Mouse (Mus musculus) kidney, embryonic 15.5 days (tissue): ENCODE data around the gene Abr. TPM values are rescaled to one million over a fixed set of nuclear protein-coding genes. Genes with fewer than 3 reads are reported as not detected.
A peak's percentile ranks its signal among the peaks of the same experiment; 100 is the strongest.

Experiments used
- ATAC-seq: fragments of 200-750 bp; cut with Nextera tagmentation; replicated peaks from 2 replicates; pipeline ENCODE4 v1.8.0; 2017; ENCODE audit warnings: moderate TSS enrichment; ENCODE audit not compliant: low FRiP score
- H3K27ac ChIP-seq: fragments of 300-500 bp; sonication (generic); 2 replicates; pipeline ENCODE4 v1.5.1; 2015; ENCODE audit warnings: mild to moderate bottlenecking, inconsistent platforms
- H3K27me3 ChIP-seq: fragments of 300-500 bp; sonication (generic); 2 replicates; pipeline ENCODE4 v1.6.1; 2015; ENCODE audit warnings: inconsistent platforms
- H3K36me3 ChIP-seq: fragments of 300-500 bp; sonication (generic); 2 replicates; pipeline ENCODE4 v1.6.1; 2015; ENCODE audit warnings: inconsistent platforms
- H3K4me1 ChIP-seq: fragments of 300-500 bp; sonication (generic); 2 replicates; pipeline ENCODE4 v1.6.1; 2015; ENCODE audit warnings: inconsistent platforms
- H3K4me2 ChIP-seq: fragments of 300-500 bp; sonication (generic); 2 replicates; pipeline ENCODE4 v1.6.1; 2015; ENCODE audit warnings: moderate library complexity, mild to moderate bottlenecking, inconsistent platforms
- H3K4me3 ChIP-seq: fragments of 300-500 bp; sonication (generic); replicated peaks from 2 replicates; pipeline ENCODE4 v1.5.1; 2015; ENCODE audit warnings: mild to moderate bottlenecking, inconsistent platforms
- H3K9ac ChIP-seq: fragments of 300-500 bp; sonication (generic); 2 replicates; pipeline ENCODE4 v1.6.1; 2015; ENCODE audit warnings: mild to moderate bottlenecking, inconsistent platforms
- H3K9me3 ChIP-seq: fragments of 300-500 bp; sonication (generic); replicated peaks from 2 replicates; pipeline ENCODE4 v1.6.1; 2016; ENCODE audit warnings: inconsistent platforms
- WGBS: fragments of 180-500 bp; shearing (Covaris S2); methylation state at CpG from one replicate; pipeline ENCODE4 v1.1.7; 2015; ENCODE audit warnings: mixed read lengths; 5-methylcytosine and 5-hydroxymethylcytosine counted together
- polyA plus RNA-seq: library from polyadenylated mRNA; unstranded; fragments of >200 nt; fragmentation: Nextera tagmentation; extraction: Ambion mirVana; gene quantifications from 2 replicates; pipeline ENCODE4 v1.2.1, GENCODE M21; 2015

Gene Abr
- polyA plus RNA-seq, 1 experiment from 2014 or later: 48.3 TPM

GRCm38 (mm10) chr11:76548153-76548721 lies 73.9 kb downstream of the Abr start:
- Histone ChIP-seq H3K9ac (no peak overlapping the region), H3K4me3 (no peak overlapping the region), H3K4me2 (no peak overlapping the region), H3K36me3 (no peaks in the 10 kb centered on the region), H3K27me3 (no peaks in the 10 kb centered on the region), H3K4me1 (0 out of 2 replicates have a peak, but pooled peaks cover 9% of the 10 kb centered on the region), H3K27ac (peak overlapping the region; percentile 32; the same call in 1 of the 2 replicates), H3K9me3 (no peaks in the 10 kb centered on the region)
- ATAC-seq: no peak
- WGBS: 79% methylated on average over 4 of the region's 4 CpGs

GRCm38 (mm10) chr11:76547420-76547819 lies 74.7 kb downstream of the Abr start:
- no peak overlapping the region for H3K4me3 ChIP-seq
- 64% methylated on average over 5 of the region's 5 CpGs for WGBS
- ATAC-seq: no peak

GRCm38 (mm10) chr11:76546431-76546830 lies 75.7 kb downstream of the Abr start:
- no peak for ATAC-seq
- H3K4me2 ChIP-seq: no peak overlapping the region

More at GRCm38 (mm10) chr11:76547420-76547819, 74.7 kb downstream of the Abr start:
- no peaks in the 10 kb centered on the region for H3K27me3 ChIP-seq
- H3K9ac ChIP-seq: no peak overlapping the region
- no peaks in the 10 kb centered on the region for H3K36me3 ChIP-seq
- H3K27ac ChIP-seq: 0 out of 2 replicates have a peak overlapping the region, but pooled peaks have one; percentile 22
- H3K4me1 ChIP-seq: 0 out of 2 replicates have a peak, but pooled peaks cover 9% of the 10 kb centered on the region
- no peaks in the 10 kb centered on the region for H3K9me3 ChIP-seq
- H3K4me2 ChIP-seq: no peak overlapping the region

GRCm38 (mm10) chr11:76543300-76543699 lies 78.8 kb downstream of the Abr start:
- H3K9me3 ChIP-seq: no peaks in the 10 kb centered on the region
- H3K27me3 ChIP-seq: no peaks in the 10 kb centered on the region
- no peak overlapping the region for H3K9ac ChIP-seq
- 0 out of 2 replicates have a peak, but pooled peaks cover 9% of the 10 kb centered on the region for H3K4me1 ChIP-seq
- 63% methylated on average over 5 of the region's 5 CpGs for WGBS
- no peak for ATAC-seq
- H3K27ac ChIP-seq: 0 out of 2 replicates have a peak overlapping the region, but pooled peaks have one; percentile 29
- H3K36me3 ChIP-seq: no peaks in the 10 kb centered on the region
- no peak overlapping the region for H3K4me3 ChIP-seq
- no peak overlapping the region for H3K4me2 ChIP-seq

More at GRCm38 (mm10) chr11:76546431-76546830, 75.7 kb downstream of the Abr start:
- H3K9ac ChIP-seq: no peak overlapping the region
- H3K4me3 ChIP-seq: no peak overlapping the region
- no peak overlapping the region for H3K27ac ChIP-seq
- no peaks in the 10 kb centered on the region for H3K9me3 ChIP-seq
- no peaks in the 10 kb centered on the region for H3K27me3 ChIP-seq
- WGBS: 67% methylated on average over 4 of the region's 4 CpGs
- no peaks in the 10 kb centered on the region for H3K36me3 ChIP-seq
- 0 out of 2 replicates have a peak, but pooled peaks cover 9% of the 10 kb centered on the region for H3K4me1 ChIP-seq

GRCm38 (mm10) chr11:76540973-76541372 lies 81.1 kb downstream of the Abr start:
- H3K4me1 ChIP-seq: no peaks in the 10 kb centered on the region
- no peak overlapping the region for H3K4me2 ChIP-seq
- no peaks in the 10 kb centered on the region for H3K36me3 ChIP-seq
- ATAC-seq: no peak
- no peak overlapping the region for H3K4me3 ChIP-seq
- no peak overlapping the region for H3K27ac ChIP-seq
- no peaks in the 10 kb centered on the region for H3K9me3 ChIP-seq
- 45% methylated on average over 1 of the region's 1 CpGs for WGBS
- H3K9ac ChIP-seq: no peak overlapping the region
- H3K27me3 ChIP-seq: no peaks in the 10 kb centered on the region

GRCm38 (mm10) chr11:76537401-76537800 lies 84.7 kb downstream of the Abr start:
- WGBS: 85% methylated on average over 3 of the region's 3 CpGs
- H3K9ac ChIP-seq: no peak overlapping the region
- ATAC-seq: no peak
- H3K27me3 ChIP-seq: no peaks in the 10 kb centered on the region
- H3K9me3 ChIP-seq: no peaks in the 10 kb centered on the region
- H3K4me2 ChIP-seq: no peak overlapping the region
- no peak overlapping the region for H3K27ac ChIP-seq
- 0 out of 2 replicates have a peak, but pooled peaks cover 3% of the 10 kb centered on the region for H3K36me3 ChIP-seq
- no peaks in the 10 kb centered on the region for H3K4me1 ChIP-seq
- no peak overlapping the region for H3K4me3 ChIP-seq

GRCm38 (mm10) chr11:76536576-76537354 lies 85.3 kb downstream of the Abr start:
- Histone ChIP-seq H3K27ac (no peak overlapping the region), H3K36me3 (0 out of 2 replicates have a peak, but pooled peaks cover 3% of the 10 kb centered on the region), H3K27me3 (no peaks in the 10 kb centered on the region), H3K4me1 (no peaks in the 10 kb centered on the region), H3K9me3 (no peaks in the 10 kb centered on the region), H3K4me3 (no peak overlapping the region), H3K9ac (no peak overlapping the region), H3K4me2 (no peak overlapping the region)
- no peak for ATAC-seq
- 83% methylated on average over 10 of the region's 10 CpGs for WGBS

- peaks cover 15% of the 10 kb centered on the region; the same call in 1 of the 2 replicates for H3K4me1 ChIP-seq
- H3K27ac ChIP-seq: no peak overlapping the region
- 85% methylated on average over 7 of the region's 7 CpGs for WGBS
- no peaks in the 10 kb centered on the region for H3K27me3 ChIP-seq
- H3K4me3 ChIP-seq: no peak overlapping the region
- no peak for ATAC-seq
- no peak overlapping the region for H3K9ac ChIP-seq
- no peaks in the 10 kb centered on the region for H3K9me3 ChIP-seq
- 0 out of 2 replicates have a peak, but pooled peaks cover 3% of the 10 kb centered on the region for H3K36me3 ChIP-seq
- H3K4me2 ChIP-seq: no peak overlapping the region
Observed at GRCm38 (mm10) chr11:76532001-76532400, 90.1 kb downstream of the Abr start.

GRCm38 (mm10) chr11:76530966-76531678 lies 91.0 kb downstream of the Abr start:
- no peak for ATAC-seq

GRCm38 (mm10) chr11:76530168-76530935 lies 91.8 kb downstream of the Abr start:
- 0 out of 2 replicates have a peak overlapping the region, but pooled peaks have one; percentile 2 for H3K27ac ChIP-seq
- H3K27me3 ChIP-seq: no peaks in the 10 kb centered on the region
- H3K4me1 ChIP-seq: peaks cover 28% of the 10 kb centered on the region
- H3K36me3 ChIP-seq: 0 out of 2 replicates have a peak, but pooled peaks cover 3% of the 10 kb centered on the region
- H3K9me3 ChIP-seq: no peaks in the 10 kb centered on the region
- ATAC-seq: no peak
- H3K4me2 ChIP-seq: no peak overlapping the region
- no peak overlapping the region for H3K9ac ChIP-seq
- WGBS: 80% methylated on average over 15 of the region's 15 CpGs
- H3K4me3 ChIP-seq: no peak overlapping the region

More at GRCm38 (mm10) chr11:76530966-76531678, 91.0 kb downstream of the Abr start:
- WGBS: 45% methylated on average over 7 of the region's 7 CpGs
- no peak overlapping the region for H3K4me3 ChIP-seq
- no peak overlapping the region for H3K27ac ChIP-seq
- no peak overlapping the region for H3K9ac ChIP-seq
- no peaks in the 10 kb centered on the region for H3K27me3 ChIP-seq
- H3K4me1 ChIP-seq: peaks cover 21% of the 10 kb centered on the region
- 0 out of 2 replicates have a peak, but pooled peaks cover 3% of the 10 kb centered on the region for H3K36me3 ChIP-seq
- H3K4me2 ChIP-seq: no peak overlapping the region
- no peaks in the 10 kb centered on the region for H3K9me3 ChIP-seq
